Comparison of ENCODE assay signal across 9 mouse cellular contexts in genomic region chr10:49788914-49789313, GRCm38 (mm10). TPM values are rescaled to one million over a fixed set of nuclear protein-coding genes. Genes with fewer than 3 reads are reported as not detected.
DNase-seq lines count a peak whose midpoint lies in the region; ATAC-seq and TF ChIP-seq lines count a peak whose summit lies in the region.
"Had no signal": no experiment of that assay in that cellular context is flagged by ENCODE, and none has a peak within 500 bp of the region (broad histone marks: within the 10 kb centered on the region; RNA-seq: fewer than 3 reads in every experiment).

No protein-coding gene starts in this region.

- 12% methylated on average over 5 of the region's 5 CpGs for WGBS in heart, embryonic 13.5 days
- 7% methylated on average over 5 of the region's 5 CpGs for WGBS in hindbrain, embryonic 10.5 days
- 9% methylated on average over 5 of the region's 5 CpGs for WGBS in midbrain, embryonic 10.5 days

- no peak for ATAC-seq in heart, embryonic 13.5 days (ENCODE audit: extremely low read depth, insufficient number of reproducible peaks, low FRiP score, low TSS enrichment)

- H3K36me3 ChIP-seq in heart, embryonic 13.5 days: no peaks in the 10 kb centered on the region
- H3K36me3 ChIP-seq in hindbrain, embryonic 10.5 days: no peaks in the 10 kb centered on the region
- no peaks in the 10 kb centered on the region for H3K36me3 ChIP-seq in midbrain, embryonic 10.5 days

- no peak for TF ChIP-seq POLR2A in bone marrow macrophage, adult 2 months (IDR thresholded peaks at IDR 0.05; ENCODE audit: borderline replicate concordance, low read depth, low read length)

- H3K27ac ChIP-seq in heart, embryonic 13.5 days (replicated peaks): no peak overlapping the region
- H3K27ac ChIP-seq in bone marrow macrophage, adult 2 months (ENCODE audit: insufficient read depth, low read depth, low read length): no peak overlapping the region
- peak overlapping the region; percentile 89 for H3K27ac ChIP-seq in hindbrain, embryonic 10.5 days
- peak overlapping the region; percentile 89 for H3K27ac ChIP-seq in midbrain, embryonic 10.5 days (replicated peaks)

- DNase-seq in heart, adult 11 months: no peak
- no peak for DNase-seq in hindbrain, embryonic 10.5 days (ENCODE audit: low spot score)
- no peak for DNase-seq in midbrain, embryonic 10.5 days (ENCODE audit: low spot score)
- no peak for DNase-seq in layer of hippocampus, adult 9-10 months (ENCODE audit: low spot score)
- no peak for DNase-seq in left cerebral cortex, adult 9 months (ENCODE audit: low spot score in 2 of 2)
- no peak for DNase-seq in gastrocnemius, postnatal 25 days

- H3K4me2 ChIP-seq in heart, embryonic 13.5 days: peak overlapping the region; percentile 81

- H3K4me1 ChIP-seq in heart, embryonic 13.5 days: 0 out of 2 replicates have a peak, but pooled peaks cover 4% of the 10 kb centered on the region
- H3K4me1 ChIP-seq in bone marrow macrophage, adult 2 months (ENCODE audit: control insufficient read depth, insufficient read depth, low read length): no peaks in the 10 kb centered on the region
- H3K4me1 ChIP-seq in hindbrain, embryonic 10.5 days (replicated peaks): peaks cover 15% of the 10 kb centered on the region
- H3K4me1 ChIP-seq in midbrain, embryonic 10.5 days: peaks cover 32% of the 10 kb centered on the region

- peak overlapping the region; percentile 65 for H3K4me3 ChIP-seq in heart, embryonic 13.5 days
- 0 out of 2 replicates have a peak overlapping the region, but pooled peaks have one; percentile 33 for H3K4me3 ChIP-seq in bone marrow macrophage, adult 2 months (ENCODE audit: insufficient read depth, low read length)
- peak overlapping the region; percentile 73 for H3K4me3 ChIP-seq in hindbrain, embryonic 10.5 days
- H3K4me3 ChIP-seq in midbrain, embryonic 10.5 days: peak overlapping the region; percentile 78

- no peak for TF ChIP-seq CTCF in bone marrow macrophage, adult 2 months (IDR thresholded peaks at IDR 0.05; ENCODE audit: low read depth, low read length)

- H3K9me3 ChIP-seq in heart, embryonic 13.5 days: no peaks in the 10 kb centered on the region
- no peaks in the 10 kb centered on the region for H3K9me3 ChIP-seq in hindbrain, embryonic 10.5 days
- H3K9me3 ChIP-seq in midbrain, embryonic 10.5 days (replicated peaks): no peaks in the 10 kb centered on the region

- H3K27me3 ChIP-seq in heart, embryonic 13.5 days (replicated peaks): peaks cover 36% of the 10 kb centered on the region
- H3K27me3 ChIP-seq in hindbrain, embryonic 10.5 days (ENCODE audit: insufficient read depth, poor library complexity, severe bottlenecking): peaks cover 15% of the 10 kb centered on the region; the same call in 1 of the 2 replicates
- peaks cover 10% of the 10 kb centered on the region; the same call in 1 of the 2 replicates for H3K27me3 ChIP-seq in midbrain, embryonic 10.5 days (ENCODE audit: low read depth, poor library complexity, severe bottlenecking)
- H3K27me3 ChIP-seq: CH12.LX had no signal

- 0 out of 2 replicates have a peak overlapping the region, but pooled peaks have one; percentile 76 for H3K9ac ChIP-seq in heart, embryonic 13.5 days

RNA-seq across cellular contexts. Expression of gene Grik2, which starts 0.3 kb away (rescaled TPM):
- 0.68 and 1.2 TPM in 2 replicates for polyA plus RNA-seq in heart, embryonic 13.5 days (2015; fragmentation: Nextera tagmentation; extraction: Ambion mirVana)
- polyA plus RNA-seq in bone marrow macrophage, adult 2 months (2012; ENCODE audit: insufficient read depth, insufficient read length, missing spikeins): not detected in 2 replicates
- polyA plus RNA-seq in hindbrain, embryonic 10.5 days (2016; fragmentation: Nextera tagmentation; extraction: Ambion mirVana): 5.9 and 7.0 TPM in 2 replicates
- 6.4 and 9.9 TPM in 2 replicates for polyA plus RNA-seq in midbrain, embryonic 10.5 days (2016; fragmentation: Nextera tagmentation; extraction: Ambion mirVana)
- total RNA-seq in gastrocnemius, postnatal 25 days (2021): under 1 TPM; 0.10 to 0.48 TPM
- total RNA-seq: CH12.LX had no signal

Comparison
In these comparisons a context has a peak if more than half of its experiments do, and no peak if none do; other contexts are left out.
1. H3K27ac ChIP-seq: peak in hindbrain, embryonic 10.5 days (single experiment) and midbrain, embryonic 10.5 days (single experiment); none in heart, embryonic 13.5 days (single experiment) and bone marrow macrophage, adult 2 months (single experiment).
2. Peak in every context shown above with its lines, with median percentiles within 50 percentile points of each other: H3K4me3 ChIP-seq.